Mouse (Mus musculus) forebrain, embryonic 14.5 days (tissue): ENCODE data around the gene Zmiz2. TPM values are rescaled to one million over a fixed set of nuclear protein-coding genes. Genes with fewer than 3 reads are reported as not detected.

Experiments
- ATAC-seq: fragments of 200-750 bp; cut with Nextera tagmentation; 2 replicates; pipeline ENCODE4 v1.8.0; 2017; ENCODE audit warnings: mild to moderate bottlenecking, moderate library complexity
- DNase-seq: peaks from one replicate; pipeline ENCODE4 v3.0.0-alpha.2; 2015; ENCODE audit warnings: low spot score
- H3K27ac ChIP-seq: fragments of 300-500 bp; sonication (generic); 2 replicates; pipeline ENCODE4 v1.5.1; 2014; ENCODE audit warnings: low read depth, mild to moderate bottlenecking, control low read depth, low read length, moderate library complexity
- H3K27me3 ChIP-seq: fragments of 300-500 bp; sonication (generic); replicated peaks from 2 replicates; pipeline ENCODE4 v1.6.1; 2014; ENCODE audit warnings: low read length, control low read depth, mixed read lengths; ENCODE audit not compliant: control insufficient read depth, insufficient read depth
- H3K36me3 ChIP-seq: fragments of 300-500 bp; sonication (generic); 2 replicates; pipeline ENCODE4 v1.6.1; 2014; ENCODE audit warnings: low read length, control low read depth; ENCODE audit not compliant: control insufficient read depth, insufficient read depth
- H3K4me1 ChIP-seq: fragments of 300-500 bp; sonication (generic); 2 replicates; pipeline ENCODE4 v1.6.1; 2014; ENCODE audit warnings: antibody characterized with exemption, low read length, control low read depth; ENCODE audit not compliant: control insufficient read depth, insufficient read depth
- H3K4me2 ChIP-seq: fragments of 300-500 bp; sonication (generic); 2 replicates; pipeline ENCODE4 v1.6.1; 2014; ENCODE audit warnings: mild to moderate bottlenecking, control low read depth, low read length
- H3K4me3 ChIP-seq: fragments of 300-500 bp; sonication (generic); 2 replicates; pipeline ENCODE4 v1.5.1; 2014; ENCODE audit warnings: low read depth, low read length, control low read depth
- H3K9ac ChIP-seq: fragments of 300-500 bp; sonication (generic); 2 replicates; pipeline ENCODE4 v1.6.1; 2014; ENCODE audit warnings: mild to moderate bottlenecking, low read length, control low read depth, moderate library complexity
- H3K9me3 ChIP-seq: fragments of 300-500 bp; sonication (generic); replicated peaks from 2 replicates; pipeline ENCODE4 v1.6.1; 2016; ENCODE audit warnings: low read length, control low read depth, mixed read lengths; ENCODE audit not compliant: control insufficient read depth
- WGBS: fragments of 180-500 bp; shearing (Covaris S2); extraction: QIAGEN DNeasy Blood & Tissue Kit; methylation state at CpG from one replicate; pipeline ENCODE4 v1.1.7; 2014; 5-methylcytosine and 5-hydroxymethylcytosine counted together
- polyA plus RNA-seq: library from polyadenylated mRNA; unstranded; fragments of >200 nt; fragmentation: Nextera tagmentation; extraction: Ambion mirVana; gene quantifications from 2 replicates; pipeline ENCODE4 v1.2.1, GENCODE M21; 2014

Zmiz2 gene
- 28.6 and 32.6 TPM in 2 replicates for polyA plus RNA-seq

DNA sequence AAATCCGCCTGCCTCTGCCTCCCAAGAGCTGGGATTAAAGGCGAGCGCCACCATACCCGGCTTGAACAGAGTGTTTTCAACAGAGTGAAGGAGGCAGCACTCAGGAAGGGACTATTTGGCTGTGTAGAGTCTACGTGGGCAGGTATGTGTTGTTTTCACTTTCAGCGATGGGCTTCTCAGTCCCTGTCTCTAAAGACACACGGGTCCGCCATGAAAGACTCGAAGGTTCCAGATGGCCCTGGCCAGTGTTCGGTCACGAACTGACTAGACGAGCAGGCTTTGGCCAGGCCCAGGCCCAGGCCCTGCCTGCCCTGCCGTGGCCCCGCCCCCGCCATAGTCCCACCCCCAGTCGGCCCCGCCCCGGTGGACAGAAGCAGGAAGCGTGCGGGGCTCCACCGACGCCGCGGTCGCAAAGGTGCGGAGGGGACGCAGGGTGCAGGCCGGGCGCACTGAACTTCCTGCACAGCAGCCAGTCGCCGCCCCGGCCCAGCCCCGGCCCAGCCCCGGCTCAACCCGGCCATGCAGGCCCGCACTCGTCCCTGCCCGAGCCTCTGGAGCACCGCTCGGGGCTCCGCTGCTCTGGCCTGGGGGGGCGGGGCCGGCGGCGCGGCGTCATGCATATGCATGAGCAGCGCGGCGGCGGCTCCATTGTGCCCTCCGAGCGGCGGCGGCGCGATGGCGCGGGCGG is at the start of gene Zmiz2:
Zmiz2 (plus strand) TSS at position 349 of the 688 bp plus-strand sequence.
- Histone ChIP-seq H3K4me2 (peak within 1 kb of the TSS; percentile 72), H3K4me3 (peak within 1 kb of the TSS; percentile 94), H3K9me3 (no peaks in the 10 kb centered on the region), H3K4me1 (peaks cover 13% of the 10 kb centered on the region), H3K27ac (peak within 1 kb of the TSS; percentile 95), H3K9ac (peak within 1 kb of the TSS; percentile 97), H3K27me3 (no peaks in the 10 kb centered on the region), H3K36me3 (peaks cover 23% of the 10 kb centered on the region)
- ATAC-seq (peak; percentile 99), DNase-seq (peak; percentile 94)
- WGBS, result 7% methylated on average over 46 of the region's 60 CpGs

DNA sequence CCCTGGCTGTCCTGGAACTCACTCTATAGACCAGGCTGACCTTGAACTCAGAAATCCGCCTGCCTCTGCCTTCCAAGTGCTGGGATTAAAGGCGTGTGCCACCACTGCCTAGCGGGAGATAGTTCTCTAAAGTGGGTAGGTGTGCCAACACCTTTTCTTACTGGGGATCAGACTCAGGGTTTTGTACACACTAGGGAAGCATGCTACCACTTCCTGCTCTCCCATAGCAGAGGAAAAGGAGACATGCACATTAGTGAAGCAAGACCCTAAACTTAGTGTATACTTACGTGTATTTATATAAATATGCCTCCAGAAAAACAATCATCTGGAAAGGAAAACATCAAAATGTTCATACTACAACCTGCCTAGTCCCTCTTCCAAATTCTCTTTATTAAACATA is 42.9 kb upstream of the Zmiz2 start:
- no peak overlapping the region for H3K4me2 ChIP-seq
- H3K27ac ChIP-seq, result no peak overlapping the region
- WGBS, result 95% methylated on average over 4 of the region's 4 CpGs
- DNase-seq (no peak), ATAC-seq (no peak)
- H3K9me3 ChIP-seq, result no peaks in the 10 kb centered on the region
- H3K9ac ChIP-seq, result no peak overlapping the region
- H3K27me3 ChIP-seq, result no peaks in the 10 kb centered on the region
- H3K36me3 ChIP-seq, result peaks cover 86% of the 10 kb centered on the region
- no peak overlapping the region for H3K4me3 ChIP-seq
- no peaks in the 10 kb centered on the region for H3K4me1 ChIP-seq

GRCm38 (mm10) chr11:6346966-6347365 is 41.9 kb upstream of the Zmiz2 start:
- Histone ChIP-seq H3K4me3 (no peak overlapping the region), H3K4me1 (no peaks in the 10 kb centered on the region), H3K27me3 (no peaks in the 10 kb centered on the region), H3K27ac (no peak overlapping the region), H3K9ac (no peak overlapping the region), H3K9me3 (no peaks in the 10 kb centered on the region), H3K36me3 (peaks cover 81% of the 10 kb centered on the region), H3K4me2 (no peak overlapping the region)
- WGBS, result 95% methylated on average over 7 of the region's 7 CpGs
- ATAC-seq (no peak), DNase-seq (no peak)

GRCm38 (mm10) chr11:6348681-6349200 is 40.1 kb upstream of the Zmiz2 start:
- no peak for ATAC-seq
- Histone ChIP-seq H3K36me3 (peaks cover 73% of the 10 kb centered on the region), H3K4me1 (no peaks in the 10 kb centered on the region), H3K9ac (no peak overlapping the region), H3K4me3 (no peak overlapping the region), H3K9me3 (no peaks in the 10 kb centered on the region), H3K27ac (no peak overlapping the region), H3K4me2 (no peak overlapping the region), H3K27me3 (no peaks in the 10 kb centered on the region)
- peak; percentile 3 for DNase-seq
- 85% methylated on average over 11 of the region's 11 CpGs for WGBS

GRCm38 (mm10) chr11:6349586-6349985 is 39.3 kb upstream of the Zmiz2 start:
- DNase-seq (no peak), ATAC-seq (no peak)
- Histone ChIP-seq H3K4me1 (no peaks in the 10 kb centered on the region), H3K4me3 (no peak overlapping the region), H3K9me3 (no peaks in the 10 kb centered on the region), H3K9ac (no peak overlapping the region), H3K27ac (no peak overlapping the region), H3K4me2 (no peak overlapping the region), H3K27me3 (no peaks in the 10 kb centered on the region), H3K36me3 (peaks cover 72% of the 10 kb centered on the region)
- 94% methylated on average over 5 of the region's 5 CpGs for WGBS

GRCm38 (mm10) chr11:6355106-6355505 is 33.8 kb upstream of the Zmiz2 start:
- no peak overlapping the region for H3K4me3 ChIP-seq
- 92% methylated on average over 4 of the region's 4 CpGs for WGBS

DNA sequence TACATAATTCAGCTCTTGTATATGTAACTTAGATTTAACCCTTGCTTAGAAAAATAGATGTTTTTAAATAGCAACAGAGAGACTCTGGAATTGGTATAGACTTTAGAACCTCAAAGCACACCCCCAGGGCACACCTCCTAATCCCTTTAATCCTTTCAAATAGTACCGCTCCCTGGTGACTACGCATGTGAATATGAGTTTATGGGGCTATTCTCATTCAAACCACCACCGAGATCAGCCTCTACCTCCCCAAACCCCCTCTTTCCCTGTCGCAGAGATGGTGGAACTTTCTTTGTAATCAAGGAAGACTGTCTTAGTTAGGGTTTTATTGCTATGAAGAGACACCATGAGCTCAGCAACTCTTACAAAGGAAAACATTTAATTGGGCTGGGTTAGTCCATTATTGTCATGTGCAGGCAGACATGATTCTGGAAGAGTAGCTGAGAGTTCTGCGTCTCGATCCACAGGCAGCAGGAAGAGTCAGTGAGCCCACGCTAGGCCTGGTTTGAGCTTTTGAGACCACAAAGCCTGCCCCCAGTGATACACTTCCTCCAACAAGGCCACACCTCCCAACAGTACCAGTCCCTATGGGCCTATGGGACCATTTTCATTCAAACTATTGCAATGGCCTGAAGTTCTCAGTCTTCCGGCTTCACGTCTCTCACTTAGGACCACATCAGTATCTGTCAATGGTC is 24.1 kb upstream of the Zmiz2 start:
- H3K27ac ChIP-seq, result no peak overlapping the region
- no peaks in the 10 kb centered on the region for H3K9me3 ChIP-seq
- H3K36me3 ChIP-seq, result no peaks in the 10 kb centered on the region
- ATAC-seq (no peak), DNase-seq (no peak)
- H3K4me3 ChIP-seq, result no peak overlapping the region
- no peaks in the 10 kb centered on the region for H3K27me3 ChIP-seq
- 77% methylated on average over 9 of the region's 9 CpGs for WGBS
- no peaks in the 10 kb centered on the region for H3K4me1 ChIP-seq
- H3K9ac ChIP-seq, result no peak overlapping the region
- no peak overlapping the region for H3K4me2 ChIP-seq

More at GRCm38 (mm10) chr11:6355106-6355505, 33.8 kb upstream of the Zmiz2 start:
- DNase-seq (no peak), ATAC-seq (no peak)
- Histone ChIP-seq H3K9ac (no peak overlapping the region), H3K27me3 (no peaks in the 10 kb centered on the region), H3K36me3 (peaks cover 51% of the 10 kb centered on the region), H3K4me2 (no peak overlapping the region), H3K4me1 (no peaks in the 10 kb centered on the region), H3K9me3 (no peaks in the 10 kb centered on the region), H3K27ac (no peak overlapping the region)

DNA sequence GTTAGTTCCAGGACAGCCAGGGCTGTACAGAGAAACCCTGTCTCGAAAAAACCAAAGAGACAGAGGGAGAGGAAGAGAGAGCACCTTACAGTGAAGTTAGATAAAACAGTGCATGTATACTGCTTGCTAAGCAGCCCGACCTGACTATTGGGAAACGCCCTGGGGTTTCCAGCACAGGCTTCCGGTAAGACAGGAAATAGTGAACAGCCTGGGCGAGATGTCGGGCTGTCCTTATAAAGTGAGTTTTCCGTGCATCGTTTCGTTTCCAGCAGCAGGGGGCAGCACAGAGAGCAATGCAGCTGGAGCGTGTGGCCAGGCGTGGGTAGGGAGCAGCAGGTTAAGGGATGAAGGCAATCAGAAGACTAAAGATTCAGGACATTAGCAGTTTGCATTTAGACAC is 23.0 kb upstream of the Zmiz2 start:
- Histone ChIP-seq H3K9me3 (no peaks in the 10 kb centered on the region), H3K36me3 (no peaks in the 10 kb centered on the region), H3K27me3 (no peaks in the 10 kb centered on the region), H3K4me2 (no peak overlapping the region), H3K27ac (no peak overlapping the region), H3K4me1 (no peaks in the 10 kb centered on the region), H3K9ac (no peak overlapping the region), H3K4me3 (no peak overlapping the region)
- ATAC-seq (peak; percentile 58), DNase-seq (peak; percentile 70)
- WGBS, result 25% methylated on average over 11 of the region's 11 CpGs

- H3K9me3 ChIP-seq, result no peaks in the 10 kb centered on the region
- H3K4me2 ChIP-seq, result no peak overlapping the region
- no peaks in the 10 kb centered on the region for H3K27me3 ChIP-seq
- 88% methylated on average over 6 of the region's 6 CpGs for WGBS
- no peak overlapping the region for H3K9ac ChIP-seq
- H3K4me3 ChIP-seq, result no peak overlapping the region
- H3K27ac ChIP-seq, result no peak overlapping the region
- no peaks in the 10 kb centered on the region for H3K4me1 ChIP-seq
- DNase-seq (no peak), ATAC-seq (no peak)
- H3K36me3 ChIP-seq, result no peaks in the 10 kb centered on the region
Observed at GRCm38 (mm10) chr11:6366434-6366833, 22.4 kb upstream of the Zmiz2 start.
